8 mouse cellular contexts compared by ENCODE assay signal in the genomic region with DNA sequence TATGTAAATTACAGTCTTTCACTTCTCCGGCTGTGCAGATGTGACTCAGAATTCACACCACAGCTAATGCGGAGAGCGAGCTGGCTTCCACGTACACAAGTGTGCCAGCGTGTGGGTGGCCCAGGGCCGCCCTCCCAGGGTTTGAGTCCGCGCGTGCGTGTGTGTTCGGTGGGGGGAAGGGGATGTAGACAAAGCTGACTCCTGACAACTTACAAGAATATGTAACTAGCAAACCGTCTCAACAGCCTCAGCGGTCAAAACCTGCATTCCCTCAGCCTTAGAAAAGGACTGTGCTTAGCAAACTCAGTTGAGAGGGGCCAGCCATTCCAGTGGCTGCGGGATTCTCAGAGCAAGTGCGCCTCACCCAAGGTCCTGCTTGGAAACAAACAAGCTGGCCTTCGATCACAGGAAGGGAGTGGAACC. TPM values are rescaled to one million over a fixed set of nuclear protein-coding genes. Genes with fewer than 3 reads are reported as not detected.
DNase-seq lines count a peak whose midpoint lies in the region; ATAC-seq and TF ChIP-seq lines count a peak whose summit lies in the region.

No protein-coding gene starts in this region.

- DNase-seq in cerebellum, adult 2 months: peak; percentile 16 to 30
- no peak for DNase-seq in cerebellum, adult 9-11 months
- DNase-seq in cerebellum, postnatal 10 days: peak; percentile 58 to 63
- peak; percentile 31 to 34 for DNase-seq in frontal cortex, postnatal 14 days (ENCODE audit: low spot score in 2 of 2)
- DNase-seq in kidney, adult 2 months: peak; percentile 71
- DNase-seq in limb, embryonic 11.5 days (ENCODE audit: low spot score): peak; percentile 71

- no peaks in the 10 kb centered on the region for H3K4me1 ChIP-seq in cerebellum, adult 2 months (ENCODE audit: control insufficient read depth, insufficient read depth, low read length)
- peaks cover 5% of the 10 kb centered on the region; the same call in 1 of the 2 replicates for H3K4me1 ChIP-seq in kidney, adult 2 months (ENCODE audit: control insufficient read depth, insufficient read depth, low read length)
- peaks cover 9% of the 10 kb centered on the region for H3K4me1 ChIP-seq in limb, embryonic 11.5 days (ENCODE audit: control insufficient read depth, insufficient read depth, low read length)
- peaks cover 25% of the 10 kb centered on the region for H3K4me1 ChIP-seq in midbrain, embryonic 12.5 days
- peaks cover 19% of the 10 kb centered on the region; the same call in 1 of the 2 replicates for H3K4me1 ChIP-seq in stomach, embryonic 14.5 days (ENCODE audit: control insufficient read depth, insufficient read depth, low read length)

- WGBS in cerebellum, adult 2 months: 3% methylated on average over 16 of the region's 16 CpGs
- 5% methylated on average over 16 of the region's 16 CpGs for WGBS in kidney, adult 2 months
- 9% methylated on average over 16 of the region's 16 CpGs for WGBS in limb, embryonic 11.5 days
- 2% methylated on average over 16 of the region's 16 CpGs for WGBS in midbrain, embryonic 12.5 days
- whole genome bisulfite sequencing in stomach, embryonic 14.5 days: 5% methylated on average over 16 of the region's 16 CpGs

- H3K4me3 ChIP-seq in cerebellum, adult 2 months (replicated peaks; ENCODE audit: insufficient read depth, low read depth, low read length): peak overlapping the region; percentile 74
- peak overlapping the region; percentile 47 for H3K4me3 ChIP-seq in kidney, adult 2 months (ENCODE audit: insufficient read depth, low read depth, low read length)
- no peak overlapping the region for H3K4me3 ChIP-seq in limb, embryonic 11.5 days (ENCODE audit: low read depth, low read length)
- peak overlapping the region; percentile 29 for H3K4me3 ChIP-seq in midbrain, embryonic 12.5 days
- H3K4me3 ChIP-seq in stomach, embryonic 14.5 days (ENCODE audit: low read depth, low read length): peak overlapping the region; percentile 23

- no peak for TF ChIP-seq POLR2A in cerebellum, adult 2 months (IDR thresholded peaks at IDR 0.05; ENCODE audit: borderline replicate concordance, insufficient read depth, low read length)
- TF ChIP-seq POLR2A in kidney, adult 2 months (IDR thresholded peaks at IDR 0.05; ENCODE audit: low read depth, low read length): no peak

- no peaks in the 10 kb centered on the region for H3K9me3 ChIP-seq in limb, embryonic 11.5 days (ENCODE audit: control insufficient read depth, low read length)
- no peaks in the 10 kb centered on the region for H3K9me3 ChIP-seq in midbrain, embryonic 12.5 days
- no peaks in the 10 kb centered on the region for H3K9me3 ChIP-seq in stomach, embryonic 14.5 days (ENCODE audit: control insufficient read depth, low read depth, low read length)

- TF ChIP-seq CTCF in cerebellum, adult 2 months (IDR thresholded peaks at IDR 0.05; ENCODE audit: borderline replicate concordance, insufficient read depth, low read depth, low read length): no peak
- no peak for TF ChIP-seq CTCF in kidney, adult 2 months (conservative IDR thresholded peaks at IDR 0.05; ENCODE audit: insufficient read depth, insufficient read length, low read depth, low read length)

- no peak; the same call in 1 of the 2 replicates for ATAC-seq in limb, embryonic 11.5 days (ENCODE audit: insufficient number of reproducible peaks, low FRiP score, low TSS enrichment, low read depth)
- ATAC-seq in midbrain, embryonic 12.5 days (ENCODE audit: low FRiP score, low read depth): peak; percentile 73
- peak; percentile 74; the same call in 1 of the 2 replicates for ATAC-seq in stomach, embryonic 14.5 days (ENCODE audit: insufficient number of reproducible peaks, insufficient read depth, low FRiP score, low read depth)

- no peaks in the 10 kb centered on the region for H3K36me3 ChIP-seq in kidney, adult 2 months (ENCODE audit: control insufficient read depth, insufficient read depth, low read length)
- no peaks in the 10 kb centered on the region for H3K36me3 ChIP-seq in limb, embryonic 11.5 days (ENCODE audit: control insufficient read depth, insufficient read depth, low read length)
- no peaks in the 10 kb centered on the region for H3K36me3 ChIP-seq in midbrain, embryonic 12.5 days
- H3K36me3 ChIP-seq in stomach, embryonic 14.5 days (ENCODE audit: control insufficient read depth, insufficient read depth, low read length): no peaks in the 10 kb centered on the region

- H3K27me3 ChIP-seq in cerebellum, adult 2 months (ENCODE audit: control insufficient read depth, insufficient read depth, low read length): no peaks in the 10 kb centered on the region
- H3K27me3 ChIP-seq in kidney, adult 2 months (replicated peaks; ENCODE audit: control insufficient read depth, insufficient read depth, low read length): no peaks in the 10 kb centered on the region
- H3K27me3 ChIP-seq in limb, embryonic 11.5 days (ENCODE audit: control insufficient read depth, insufficient read depth, low read length): no peaks in the 10 kb centered on the region
- peaks cover 17% of the 10 kb centered on the region for H3K27me3 ChIP-seq in midbrain, embryonic 12.5 days
- no peaks in the 10 kb centered on the region for H3K27me3 ChIP-seq in stomach, embryonic 14.5 days (ENCODE audit: control insufficient read depth, insufficient read depth, low read length)

- H3K4me2 ChIP-seq in limb, embryonic 11.5 days (ENCODE audit: low read depth, severe bottlenecking): peak overlapping the region; percentile 5; the same call in 1 of the 2 replicates
- H3K4me2 ChIP-seq in midbrain, embryonic 12.5 days (replicated peaks): peak overlapping the region; percentile 56
- peak overlapping the region; percentile 50 for H3K4me2 ChIP-seq in stomach, embryonic 14.5 days (replicated peaks; ENCODE audit: low read depth, low read length)

- H3K27ac ChIP-seq in cerebellum, adult 2 months (ENCODE audit: insufficient read depth, low read length): no peak overlapping the region
- H3K27ac ChIP-seq in kidney, adult 2 months (ENCODE audit: insufficient read depth, low read depth, low read length): no peak overlapping the region
- no peak overlapping the region for H3K27ac ChIP-seq in limb, embryonic 11.5 days (replicated peaks; ENCODE audit: low read depth, low read length)
- no peak overlapping the region for H3K27ac ChIP-seq in midbrain, embryonic 12.5 days (replicated peaks)
- no peak overlapping the region for H3K27ac ChIP-seq in stomach, embryonic 14.5 days (ENCODE audit: low read length)

- no peak overlapping the region for H3K9ac ChIP-seq in limb, embryonic 11.5 days (ENCODE audit: low read length)
- peak overlapping the region; percentile 35; the same call in 1 of the 2 replicates for H3K9ac ChIP-seq in midbrain, embryonic 12.5 days (replicated peaks)
- H3K9ac ChIP-seq in stomach, embryonic 14.5 days (replicated peaks; ENCODE audit: low read depth, low read length): 0 out of 2 replicates have a peak overlapping the region, but pooled peaks have one; percentile 1

RNA-seq across cellular contexts. Expression of a gene that starts 58.3 kb away (rescaled TPM):
- polyA plus RNA-seq in cerebellum, adult 2 months (2012; rRNA removed): 7.9 and 8.3 TPM in 2 replicates
- 3.9 and 4.9 TPM in 2 replicates for polyA plus RNA-seq in kidney, adult 2 months (2012; rRNA removed)
- polyA plus RNA-seq in limb, embryonic 11.5 days (2014; fragmentation: Nextera tagmentation; extraction: Ambion mirVana): 35.8 and 44.3 TPM in 2 replicates
- 34.8 and 38.4 TPM in 2 replicates for polyA plus RNA-seq in midbrain, embryonic 12.5 days (2016; fragmentation: Nextera tagmentation; extraction: Ambion mirVana)
- polyA plus RNA-seq in stomach, embryonic 14.5 days (2014; fragmentation: Nextera tagmentation; extraction: Ambion mirVana): 35.7 and 42.3 TPM in 2 replicates

Comparison
In these comparisons a context has a peak if more than half of its experiments do, and no peak if none do; other contexts are left out.
1. H3K4me2 ChIP-seq: peak in every context shown above with its lines; median percentile 56 in midbrain, embryonic 12.5 days; 50 in stomach, embryonic 14.5 days; 5 in limb, embryonic 11.5 days.